Mouse (Mus musculus): ENCODE results near the gene Mettl11b.
"Not testable (repeated sequence)": the region's sequence is repeated elsewhere in the genome, so short reads cannot be mapped to it uniquely, and the experiment has no call there.

GRCm38 (mm10) chr1:163731166-163731565 lies 6.1 kb upstream of the Mettl11b start:
- not testable (repeated sequence) for TF ChIP-seq CTCF (IDR thresholded peaks at IDR 0.05; ENCODE audit: insufficient read depth, low read length); POLR2A (IDR thresholded peaks at IDR 0.05; ENCODE audit: borderline replicate concordance, extremely low read depth, low read depth, low read length)

Data from lung, adult 2 months (tissue).